Mouse (Mus musculus) ES-Bruce4 (cell line): ENCODE results near the gene 1700013F07Rik.

Experiments used
- CTCF ChIP-seq: IDR thresholded peaks from one replicate; pipeline ENCODE4 v1.8.1; 2011; ENCODE audit warnings: low read depth, low read length
- EP300 ChIP-seq: IDR thresholded peaks from 2 replicates; pipeline ENCODE4 v1.6.1; 2011; ENCODE audit warnings: low read depth, low read length; ENCODE audit not compliant: insufficient read depth
- POLR2A ChIP-seq: IDR thresholded peaks from one replicate; pipeline ENCODE4 v1.8.1; 2011; ENCODE audit warnings: low read length; ENCODE audit not compliant: insufficient read depth

DNA sequence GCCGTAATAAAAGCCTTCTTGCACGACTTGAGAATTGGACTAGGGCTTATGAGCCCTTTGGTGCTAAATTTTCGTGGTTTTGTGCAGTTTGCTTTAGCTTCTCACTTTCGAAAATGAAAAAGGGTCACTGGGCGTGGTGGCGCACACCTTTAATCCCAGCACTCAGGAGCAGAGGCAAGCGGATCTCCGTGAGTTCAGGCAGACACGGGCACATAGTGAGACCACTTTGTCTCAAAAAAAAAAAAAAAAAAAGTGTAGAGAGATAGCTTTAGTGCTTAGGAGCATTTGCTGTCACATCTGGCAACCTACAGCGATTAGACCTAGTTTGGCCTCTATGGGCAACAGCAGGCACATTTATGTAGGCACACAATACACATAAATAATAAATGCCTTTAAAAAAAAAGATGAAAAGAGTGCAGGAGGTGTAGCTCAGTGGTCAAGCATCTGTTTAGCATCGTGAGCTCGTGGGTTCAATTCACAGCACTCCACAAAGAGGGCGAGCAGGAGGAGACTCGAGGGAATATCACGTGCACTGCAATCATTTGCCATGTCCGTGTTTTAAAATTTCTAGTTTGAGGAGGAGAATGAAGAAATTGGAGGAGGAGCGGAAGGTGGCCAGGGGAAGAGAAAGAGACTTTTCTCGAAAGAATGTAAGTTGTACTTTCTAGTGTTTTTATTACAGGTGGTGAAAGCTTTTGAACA is 38.5 kb downstream of the 1700013F07Rik start:
- TF ChIP-seq CTCF (no peak), POLR2A (no peak), EP300 (no peak)
